Mouse (Mus musculus) neural tube, embryonic 11.5 days (tissue): ENCODE results near the gene Chchd6. TPM values are rescaled to one million over a fixed set of nuclear protein-coding genes. Genes with fewer than 3 reads are reported as not detected.
A peak's percentile ranks its signal among the peaks of the same experiment; 100 is the strongest.

Experiments used
- ATAC-seq: fragments of 200-750 bp; cut with Nextera tagmentation; 2 replicates; pipeline ENCODE4 v1.8.0; 2017; ENCODE audit warnings: moderate number of reproducible peaks, mild to moderate bottlenecking, moderate TSS enrichment, moderate library complexity; ENCODE audit not compliant: insufficient read depth, low FRiP score, low TSS enrichment
- DNase-seq: peaks from one replicate; pipeline ENCODE4 v3.0.0-alpha.2; 2015; ENCODE audit warnings: low spot score
- H3K27ac ChIP-seq: fragments of 300-500 bp; sonication (generic); 2 replicates; pipeline ENCODE4 v1.5.1; 2014; ENCODE audit warnings: low read depth, mild to moderate bottlenecking, low read length
- H3K27me3 ChIP-seq: fragments of 300-500 bp; sonication (generic); 2 replicates; pipeline ENCODE4 v1.6.1; 2014; ENCODE audit warnings: mild to moderate bottlenecking, low read length, mixed read lengths; ENCODE audit not compliant: control insufficient read depth, insufficient read depth
- H3K36me3 ChIP-seq: fragments of 300-500 bp; sonication (generic); 2 replicates; pipeline ENCODE4 v1.6.1; 2014; ENCODE audit warnings: mild to moderate bottlenecking, low read length, moderate library complexity, mixed read lengths; ENCODE audit not compliant: control insufficient read depth, insufficient read depth
- H3K4me1 ChIP-seq: fragments of 300-500 bp; sonication (generic); 2 replicates; pipeline ENCODE4 v1.6.1; 2014; ENCODE audit warnings: low read length, mixed read lengths; ENCODE audit not compliant: control insufficient read depth, insufficient read depth
- H3K4me2 ChIP-seq: fragments of 300-500 bp; sonication (generic); 2 replicates; pipeline ENCODE4 v1.6.1; 2014; ENCODE audit warnings: low read depth, mild to moderate bottlenecking, moderate library complexity
- H3K4me3 ChIP-seq: fragments of 300-500 bp; sonication (generic); 2 replicates; pipeline ENCODE4 v1.5.1; 2014; ENCODE audit warnings: low read depth, low read length
- H3K9ac ChIP-seq: fragments of 300-500 bp; sonication (generic); 2 replicates; pipeline ENCODE4 v1.6.1; 2014; ENCODE audit warnings: mild to moderate bottlenecking, low read length
- H3K9me3 ChIP-seq: fragments of 300-500 bp; sonication (generic); 2 replicates; pipeline ENCODE4 v1.6.1; 2016; ENCODE audit warnings: low read length; ENCODE audit not compliant: control insufficient read depth
- WGBS: fragments of 180-500 bp; shearing (Covaris S2); extraction: QIAGEN DNeasy Blood & Tissue Kit; methylation state at CpG from one replicate; pipeline ENCODE4 v1.1.7; 2014; 5-methylcytosine and 5-hydroxymethylcytosine counted together
- polyA plus RNA-seq: library from polyadenylated mRNA; unstranded; fragments of >200 nt; fragmentation: Nextera tagmentation; extraction: Ambion mirVana; gene quantifications from 2 replicates; pipeline ENCODE4 v1.2.1, GENCODE M21; 2014

Gene Chchd6
- polyA plus RNA-seq, 1 experiment from 2014 or later = 84.4 TPM

DNA sequence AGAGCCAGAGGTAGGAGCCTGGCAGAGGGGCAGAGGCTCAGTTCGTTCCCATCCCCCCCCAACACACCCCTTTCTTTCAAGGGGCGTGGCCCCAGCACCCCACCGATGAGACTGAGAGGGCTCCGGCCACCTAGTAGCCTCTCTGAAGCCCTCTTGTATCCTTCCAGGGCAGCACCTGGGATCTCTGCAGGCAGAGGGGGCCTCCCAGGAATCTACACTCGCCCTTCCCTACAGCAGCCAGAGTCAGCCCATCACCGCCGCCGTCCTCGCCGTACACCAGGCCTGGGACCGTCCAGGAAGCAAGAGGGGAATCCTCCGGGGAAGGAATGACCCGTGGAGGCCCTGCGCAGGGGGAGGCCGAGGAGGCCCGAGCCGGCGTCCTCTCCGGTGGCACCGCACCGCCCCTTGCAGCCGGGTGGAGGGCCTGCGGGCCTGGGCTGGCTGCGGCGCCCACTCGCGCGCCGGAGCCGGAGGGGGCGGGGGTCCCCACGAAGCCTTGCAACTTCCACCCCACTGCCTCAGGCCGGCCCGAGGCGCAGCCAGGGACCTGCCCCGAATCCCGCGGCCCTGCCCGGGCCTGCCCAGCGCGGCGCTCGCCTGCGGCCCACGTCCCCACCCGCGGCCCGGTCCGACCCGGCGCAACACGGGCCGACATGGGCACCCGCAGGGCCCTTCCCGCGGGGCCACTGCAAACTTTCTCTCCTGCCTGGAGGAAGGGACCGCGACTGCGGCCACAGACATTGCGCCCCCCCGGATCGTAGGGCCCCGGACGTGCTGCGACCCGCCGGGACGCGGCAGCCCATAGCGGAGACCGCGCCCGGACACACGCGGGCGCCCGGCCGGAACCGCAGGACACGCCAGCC lies 233.8 kb downstream of the Chchd6 start:
- ATAC-seq (peak; percentile 35), DNase-seq (peak; percentile 61)
- H3K4me2 ChIP-seq = peak overlapping the region; percentile 74
- H3K27me3 ChIP-seq = no peaks in the 10 kb centered on the region
- peaks cover under 1% of the 10 kb centered on the region; the same call in 1 of the 2 replicates for H3K36me3 ChIP-seq
- no peaks in the 10 kb centered on the region for H3K9me3 ChIP-seq
- H3K9ac ChIP-seq = peak overlapping the region; percentile 96
- peaks cover 24% of the 10 kb centered on the region for H3K4me1 ChIP-seq
- H3K27ac ChIP-seq = 0 out of 2 replicates have a peak overlapping the region, but pooled peaks have one; percentile 63
- under 1% methylated on average over 67 of the region's 80 CpGs for WGBS
- H3K4me3 ChIP-seq = peak overlapping the region; percentile 98

DNA sequence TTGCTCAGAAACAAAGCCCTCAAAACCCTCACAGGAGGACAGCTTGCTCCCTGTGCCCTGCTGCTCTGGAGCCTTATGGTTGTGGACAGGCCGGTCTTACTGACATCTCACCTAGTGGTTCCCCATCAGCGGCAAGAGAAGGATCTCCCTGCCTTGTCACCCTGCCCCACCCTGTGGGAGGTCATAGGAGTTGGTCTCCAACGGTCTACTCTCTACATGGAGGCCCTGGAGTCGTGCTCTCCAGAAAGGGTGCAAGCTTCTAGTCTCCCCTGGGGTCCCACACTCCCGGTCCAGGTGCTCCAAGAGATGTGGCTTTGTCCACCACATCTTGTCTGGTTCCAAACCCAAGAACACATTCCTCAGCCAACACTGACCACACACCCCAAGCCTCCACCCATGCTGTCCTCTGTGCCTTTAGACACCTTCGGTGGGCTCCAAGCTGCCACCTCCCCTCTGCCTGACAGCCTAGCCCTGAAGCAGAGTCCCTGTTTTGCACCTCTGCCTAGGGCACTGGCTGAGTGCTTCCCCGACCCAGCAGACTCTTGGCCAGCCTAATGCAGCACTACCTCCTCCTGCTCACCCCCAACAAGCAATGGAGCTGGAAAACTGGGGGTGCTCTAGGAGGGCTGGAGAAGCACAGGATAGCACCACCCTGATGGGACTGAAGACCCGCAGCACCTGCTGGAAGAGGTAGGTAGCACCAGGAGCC lies 234.6 kb downstream of the Chchd6 start:
- WGBS = 66% methylated on average over 8 of the region's 8 CpGs
- ATAC-seq (peak; percentile 6; the same call in 1 of the 2 replicates), DNase-seq (no peak)

DNA sequence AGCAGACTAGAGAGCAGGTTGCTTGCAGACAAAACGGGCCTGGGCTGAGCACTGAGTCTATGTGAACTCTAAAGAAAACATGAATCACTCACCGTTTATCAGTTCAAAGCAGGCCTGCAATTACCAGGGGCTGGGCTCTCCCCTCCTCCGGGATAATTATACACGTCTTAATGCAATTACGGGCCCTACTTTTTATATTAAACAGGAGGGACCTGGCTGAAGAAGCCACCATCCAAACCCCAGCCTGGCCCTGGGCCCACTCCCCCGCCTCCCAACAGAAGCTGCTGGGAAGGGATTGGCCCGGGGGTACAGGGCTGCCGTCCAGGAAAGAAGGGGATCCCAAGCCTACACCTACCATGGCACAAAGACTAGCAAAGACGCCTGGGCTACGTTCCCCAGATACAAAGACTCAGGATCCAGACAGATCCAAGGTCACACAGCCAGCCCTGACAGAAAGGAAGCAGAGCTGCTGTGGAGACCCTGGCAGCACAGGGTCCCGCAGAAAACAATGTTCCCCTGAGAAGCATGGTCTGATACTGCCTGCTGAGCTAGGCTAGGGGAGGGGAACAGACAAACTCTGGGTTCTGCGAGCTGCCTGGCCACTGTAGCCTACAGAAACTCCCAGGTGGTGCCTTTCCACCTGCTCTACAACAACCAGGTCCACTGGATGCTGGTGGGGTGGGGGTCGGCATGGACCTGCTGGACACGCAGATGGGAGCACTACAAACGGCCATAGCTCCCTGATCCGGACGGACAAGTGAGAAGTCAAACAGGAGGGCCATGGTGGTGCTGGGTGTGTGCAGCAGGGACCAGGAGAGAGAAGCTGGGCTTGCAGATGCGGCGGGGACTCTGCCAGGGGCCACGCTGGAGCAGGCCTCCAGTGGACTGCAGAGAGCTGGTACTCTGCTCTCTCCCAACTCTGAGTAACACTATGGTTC lies 235.4 kb downstream of the Chchd6 start:
- Histone ChIP-seq H3K9me3 (no peaks in the 10 kb centered on the region), H3K27ac (no peak overlapping the region), H3K36me3 (peaks cover 2% of the 10 kb centered on the region; the same call in 1 of the 2 replicates), H3K4me2 (peak overlapping the region; percentile 74), H3K4me1 (peaks cover 28% of the 10 kb centered on the region), H3K4me3 (peak overlapping the region; percentile 98), H3K9ac (peak overlapping the region; percentile 18), H3K27me3 (no peaks in the 10 kb centered on the region)
- WGBS = 67% methylated on average over 20 of the region's 20 CpGs
- DNase-seq (no peak), ATAC-seq (no peak)

More for the DNA sequence above, 234.6 kb downstream of the Chchd6 start:
- Histone ChIP-seq H3K4me2 (peak overlapping the region; percentile 74), H3K9ac (peak overlapping the region; percentile 96), H3K9me3 (no peaks in the 10 kb centered on the region), H3K4me3 (peak overlapping the region; percentile 98), H3K36me3 (peaks cover 2% of the 10 kb centered on the region; the same call in 1 of the 2 replicates), H3K4me1 (peaks cover 24% of the 10 kb centered on the region), H3K27ac (no peak overlapping the region), H3K27me3 (no peaks in the 10 kb centered on the region)

DNA sequence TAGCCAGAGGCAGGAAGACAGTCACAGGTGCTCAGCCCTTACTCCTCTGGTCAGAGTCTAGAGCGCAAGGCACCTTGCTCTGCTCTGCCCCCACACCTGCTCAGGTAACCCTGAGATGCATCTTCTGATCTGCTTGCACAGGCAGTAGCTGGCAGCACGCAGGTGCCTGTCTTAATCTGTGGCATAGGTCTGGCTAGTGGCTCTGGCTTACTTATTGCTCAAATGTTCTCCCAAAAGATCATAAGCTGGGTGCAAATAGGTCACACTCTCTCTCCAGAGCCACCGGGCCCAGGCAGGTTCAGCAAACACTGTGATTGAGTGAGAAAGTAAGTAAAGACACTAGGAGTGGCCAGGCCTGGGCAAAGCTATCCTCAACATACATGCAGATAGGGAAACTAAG lies 236.3 kb downstream of the Chchd6 start:
- no peak overlapping the region for H3K4me3 ChIP-seq
- no peak for ATAC-seq
- WGBS = 98% methylated on average over 3 of the region's 3 CpGs
- no peaks in the 10 kb centered on the region for H3K27me3 ChIP-seq
- H3K27ac ChIP-seq = no peak overlapping the region
- no peaks in the 10 kb centered on the region for H3K9me3 ChIP-seq
- peaks cover 8% of the 10 kb centered on the region for H3K36me3 ChIP-seq
- H3K4me2 ChIP-seq = no peak overlapping the region; the same call in 1 of the 2 replicates
- DNase-seq = no peak
- peaks cover 28% of the 10 kb centered on the region for H3K4me1 ChIP-seq
- H3K9ac ChIP-seq = peak overlapping the region; percentile 18; the same call in 1 of the 2 replicates

DNA sequence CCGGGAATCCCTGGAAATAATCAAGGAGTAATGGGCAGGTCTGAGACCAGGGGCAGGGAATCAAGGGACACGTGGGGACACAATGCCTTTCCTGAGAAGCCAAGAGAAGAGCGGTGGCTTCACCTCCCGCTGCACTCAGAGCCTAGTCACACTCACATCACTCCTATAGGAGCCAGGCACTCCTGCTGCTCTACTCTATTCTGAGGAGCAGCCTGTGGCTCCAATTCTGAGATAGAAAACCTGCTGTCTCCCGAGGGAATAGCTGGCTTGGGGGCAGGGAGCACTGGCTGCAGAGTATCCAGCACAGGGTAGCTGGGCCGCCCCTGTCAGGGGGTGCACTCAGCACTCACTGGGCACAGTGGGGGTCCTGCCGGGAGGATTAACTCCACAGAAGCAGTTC lies 239.8 kb downstream of the Chchd6 start:
- no peak overlapping the region for H3K4me2 ChIP-seq
- H3K9ac ChIP-seq = no peak overlapping the region

DNA sequence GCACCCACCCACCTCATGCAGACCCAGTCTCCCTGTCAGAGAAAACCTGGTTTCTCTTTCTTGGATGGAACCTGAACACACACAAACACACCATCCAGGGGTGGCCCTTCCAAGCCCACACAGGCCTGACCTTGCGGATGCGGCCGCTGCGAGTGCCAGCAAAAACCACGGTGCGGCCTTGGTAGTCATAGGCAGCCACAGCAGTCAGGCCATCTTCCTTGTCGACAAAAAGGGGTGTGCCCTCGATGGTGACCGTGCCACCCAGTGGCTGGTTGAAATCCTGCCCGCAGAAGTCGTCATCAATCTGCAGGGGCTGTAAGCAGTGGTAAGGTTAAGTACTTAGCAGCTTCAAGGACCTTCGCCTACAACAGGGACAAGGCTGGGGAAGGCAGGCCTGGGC lies 240.7 kb downstream of the Chchd6 start:
- ATAC-seq (no peak), DNase-seq (no peak)
- 86% methylated on average over 12 of the region's 12 CpGs for WGBS
- peaks cover 39% of the 10 kb centered on the region for H3K4me1 ChIP-seq
- no peak overlapping the region for H3K4me3 ChIP-seq
- H3K9ac ChIP-seq = no peak overlapping the region
- no peaks in the 10 kb centered on the region for H3K9me3 ChIP-seq
- no peaks in the 10 kb centered on the region for H3K27me3 ChIP-seq
- no peak overlapping the region for H3K27ac ChIP-seq
- peaks cover 18% of the 10 kb centered on the region for H3K36me3 ChIP-seq
- H3K4me2 ChIP-seq = no peak overlapping the region

More for the DNA sequence above, 239.8 kb downstream of the Chchd6 start:
- Histone ChIP-seq H3K4me3 (no peak overlapping the region), H3K9me3 (no peaks in the 10 kb centered on the region), H3K27ac (no peak overlapping the region), H3K27me3 (no peaks in the 10 kb centered on the region), H3K36me3 (peaks cover 14% of the 10 kb centered on the region), H3K4me1 (peaks cover 46% of the 10 kb centered on the region)
- DNase-seq (no peak), ATAC-seq (no peak)
- WGBS = 49% methylated on average over 7 of the region's 7 CpGs

DNA sequence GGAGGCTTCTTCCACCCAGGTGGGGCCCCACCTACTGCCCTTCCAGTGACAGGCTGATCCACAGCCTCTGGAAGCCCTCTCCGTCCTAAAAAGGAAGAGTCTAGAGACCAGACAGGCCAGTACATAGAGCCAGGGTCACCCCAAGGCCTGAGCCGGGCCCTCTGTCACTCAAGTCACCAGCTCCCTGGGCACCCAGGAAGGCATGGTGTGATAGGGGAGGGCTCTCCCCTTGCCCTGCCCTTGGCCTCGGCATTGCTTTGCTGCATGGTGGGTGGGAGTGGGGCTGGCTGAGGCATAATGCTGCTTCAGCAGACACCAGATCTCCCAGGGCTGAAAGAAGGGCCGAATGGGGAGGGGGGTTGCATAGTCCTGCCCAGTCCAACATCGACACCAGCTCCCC lies 241.4 kb downstream of the Chchd6 start:
- ATAC-seq (no peak), DNase-seq (no peak)
- Histone ChIP-seq H3K27me3 (no peaks in the 10 kb centered on the region), H3K36me3 (peaks cover 19% of the 10 kb centered on the region), H3K27ac (no peak overlapping the region), H3K4me1 (peaks cover 33% of the 10 kb centered on the region), H3K9me3 (no peaks in the 10 kb centered on the region), H3K9ac (no peak overlapping the region), H3K4me3 (no peak overlapping the region), H3K4me2 (no peak overlapping the region)
- WGBS = 89% methylated on average over 5 of the region's 5 CpGs

DNA sequence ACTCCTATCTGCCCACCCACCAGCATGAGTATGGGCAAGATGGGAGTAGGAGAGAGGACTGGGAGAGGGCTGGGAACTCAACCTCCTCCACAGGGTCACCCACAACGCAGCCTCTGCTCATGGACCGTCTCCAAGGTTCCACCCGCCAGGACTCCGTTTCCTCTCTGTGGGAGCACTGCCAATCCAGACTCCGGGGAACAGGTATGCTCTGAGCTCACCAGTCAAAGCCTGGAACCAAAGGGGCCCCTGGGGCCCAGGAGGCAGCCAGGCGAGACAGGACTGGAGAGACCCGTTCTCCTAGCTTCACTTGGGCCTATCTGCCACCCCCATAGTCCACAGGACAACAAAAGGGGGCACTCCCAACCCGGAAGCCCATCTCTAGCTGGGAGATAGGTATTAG lies 242.4 kb downstream of the Chchd6 start:
- H3K4me3 ChIP-seq = no peak overlapping the region
- peaks cover 22% of the 10 kb centered on the region for H3K36me3 ChIP-seq
- peaks cover 31% of the 10 kb centered on the region for H3K4me1 ChIP-seq
- WGBS = 85% methylated on average over 8 of the region's 8 CpGs
- H3K9ac ChIP-seq = no peak overlapping the region
- no peak overlapping the region for H3K4me2 ChIP-seq
- H3K27ac ChIP-seq = no peak overlapping the region
- ATAC-seq (no peak), DNase-seq (no peak)
- H3K9me3 ChIP-seq = no peaks in the 10 kb centered on the region
- H3K27me3 ChIP-seq = no peaks in the 10 kb centered on the region
